Mouse (Mus musculus) MEL (cell line): ENCODE results near the gene Mipol1. TPM values are rescaled to one million over a fixed set of nuclear protein-coding genes. Genes with fewer than 3 reads are reported as not detected.
A peak's percentile ranks its signal among the peaks of the same experiment; 100 is the strongest.

Experiments
- DNase-seq: peaks from one replicate; pipeline ENCODE4 v3.0.0; 2011; ENCODE audit warnings: low read depth, low spot score
- H3K27ac ChIP-seq: 2 replicates; pipeline ENCODE4 v1.5.1; 2012; ENCODE audit warnings: low read depth, mild to moderate bottlenecking, control low read depth, low read length, moderate library complexity; ENCODE audit not compliant: control insufficient read depth
- H3K27me3 ChIP-seq, 2 experiments: fragments of 150-350 bp in 1 of 2; sonication (generic) in 1 of 2; 2 replicates each; pipeline ENCODE4 v1.6.1; 2012; ENCODE audit warnings: low read length in 2 of 2, mild to moderate bottlenecking in 2 of 2, improper control_type of control experiment in 1 of 2, moderate library complexity in 1 of 2; ENCODE audit not compliant: insufficient read depth in 2 of 2, control insufficient read depth in 1 of 2
- H3K36me3 ChIP-seq, 2 experiments: 2 replicates each; pipeline ENCODE4 v1.6.1; 2012 to 2014; ENCODE audit warnings: low read length in 2 of 2, improper control_type of control experiment in 1 of 2, inconsistent platforms in 1 of 2, mild to moderate bottlenecking in 1 of 2; ENCODE audit not compliant: insufficient read depth in 2 of 2, control insufficient read depth in 1 of 2
- H3K4me1 ChIP-seq, 2 experiments: fragments of 150-350 bp in 1 of 2; sonication (generic) in 1 of 2; 2 replicates each; pipeline ENCODE4 v1.6.1; 2012; ENCODE audit warnings: low read length in 2 of 2, improper control_type of control experiment in 1 of 2, mild to moderate bottlenecking in 1 of 2; ENCODE audit not compliant: insufficient read depth in 2 of 2, control insufficient read depth in 1 of 2
- H3K4me3 ChIP-seq, 2 experiments: fragments of 150-350 bp in 1 of 2; sonication (generic) in 1 of 2; 2 replicates each; pipeline ENCODE4 v1.5.1; 2012; ENCODE audit warnings: low read depth in 2 of 2, low read length in 2 of 2, mild to moderate bottlenecking in 2 of 2, moderate library complexity in 2 of 2, control low read depth in 1 of 2, improper control_type of control experiment in 1 of 2; ENCODE audit not compliant: control insufficient read depth in 1 of 2, insufficient read depth in 1 of 2
- H3K79me2 ChIP-seq: 2 replicates; pipeline ENCODE4 v1.6.1; 2012; ENCODE audit warnings: mild to moderate bottlenecking, low read length, moderate library complexity; ENCODE audit not compliant: control insufficient read depth, poor library complexity, insufficient read depth
- H3K9ac ChIP-seq: 2 replicates; pipeline ENCODE4 v1.6.1; 2012; ENCODE audit warnings: low read depth, mild to moderate bottlenecking, control low read depth, low read length, moderate library complexity; ENCODE audit not compliant: control insufficient read depth, poor library complexity, severe bottlenecking
- H3K9me3 ChIP-seq: fragments of 150-350 bp; sonication (generic); replicated peaks from 2 replicates; pipeline ENCODE4 v1.6.1; 2012; ENCODE audit warnings: mild to moderate bottlenecking, low read length, improper control_type of control experiment, moderate library complexity; ENCODE audit not compliant: insufficient read depth
- BHLHE40 ChIP-seq: IDR thresholded peaks from 2 replicates; pipeline ENCODE4 v1.6.1; 2012; ENCODE audit warnings: low read depth, mild to moderate bottlenecking, inconsistent platforms, low read length, improper control_type of control experiment, borderline replicate concordance
- CHD2 ChIP-seq: IDR thresholded peaks from 2 replicates; pipeline ENCODE4 v1.6.1; 2011; ENCODE audit warnings: low read length, improper control_type of control experiment
- CTCF ChIP-seq, 3 experiments: IDR thresholded peaks in 2 of 3; conservative IDR thresholded peaks in 1 of 3; 2 replicates each; pipeline ENCODE4 v1.5.1; 2011 to 2012; ENCODE audit warnings: low read length in 3 of 3, low read depth in 2 of 3, mild to moderate bottlenecking in 2 of 3, improper control_type of control experiment in 1 of 3, inconsistent platforms in 1 of 3, mixed read lengths in 1 of 3, moderate library complexity in 1 of 3; ENCODE audit not compliant: control insufficient read depth in 1 of 3, insufficient read depth in 1 of 3, poor library complexity in 1 of 3, severe bottlenecking in 1 of 3
- ETS1 ChIP-seq: IDR thresholded peaks from 2 replicates; pipeline ENCODE4 v1.6.1; 2012; ENCODE audit warnings: low read depth, mild to moderate bottlenecking, inconsistent platforms, low read length, improper control_type of control experiment, moderate library complexity
- GABPA ChIP-seq: IDR thresholded peaks from 2 replicates; pipeline ENCODE4 v1.6.1; 2012; ENCODE audit warnings: low read depth, mild to moderate bottlenecking, inconsistent platforms, low read length, improper control_type of control experiment, moderate library complexity
- JUND ChIP-seq: IDR thresholded peaks from 2 replicates; pipeline ENCODE4 v1.6.1; 2011; ENCODE audit warnings: low read depth, mild to moderate bottlenecking, improper control_type of control experiment, low read length
- MAX ChIP-seq: IDR thresholded peaks from 2 replicates; pipeline ENCODE4 v1.6.1; 2011; ENCODE audit warnings: low read length, improper control_type of control experiment
- MAZ ChIP-seq: IDR thresholded peaks from 2 replicates; pipeline ENCODE4 v1.6.1; 2012; ENCODE audit warnings: low read depth, mild to moderate bottlenecking, inconsistent platforms, low read length, improper control_type of control experiment
- MEF2A ChIP-seq: IDR thresholded peaks from 2 replicates; pipeline ENCODE4 v1.6.1; 2014; ENCODE audit warnings: low read depth, mild to moderate bottlenecking, inconsistent platforms, low read length, improper control_type of control experiment; ENCODE audit not compliant: poor library complexity, insufficient replicate concordance, severe bottlenecking; ENCODE audit errors: extremely low read depth
- MYB ChIP-seq: IDR thresholded peaks from 2 replicates; pipeline ENCODE4 v1.6.1; 2011; ENCODE audit warnings: mild to moderate bottlenecking, low read depth, low read length, improper control_type of control experiment
- POLR2AphosphoS2 ChIP-seq: IDR thresholded peaks from 2 replicates; pipeline ENCODE4 v1.6.1; 2011; ENCODE audit warnings: low read length, improper control_type of control experiment
- POLR2AphosphoS5 ChIP-seq: IDR thresholded peaks from 2 replicates; pipeline ENCODE4 v1.6.1; 2012; ENCODE audit warnings: low read depth, borderline replicate concordance, mild to moderate bottlenecking, inconsistent platforms, low read length, moderate library complexity, mixed read lengths
- RAD21 ChIP-seq: IDR thresholded peaks from 2 replicates; pipeline ENCODE4 v1.6.1; 2011; ENCODE audit warnings: mild to moderate bottlenecking, low read depth, low read length, improper control_type of control experiment
- TAL1 ChIP-seq: IDR thresholded peaks from 2 replicates; pipeline ENCODE4 v1.6.1; 2012; ENCODE audit warnings: mild to moderate bottlenecking, inconsistent platforms, low read length, moderate library complexity, mixed read lengths
- TBP ChIP-seq: IDR thresholded peaks from 2 replicates; pipeline ENCODE4 v1.8.0; 2011; ENCODE audit warnings: low read depth, low read length, improper control_type of control experiment
- TCF12 ChIP-seq: IDR thresholded peaks from 2 replicates; pipeline ENCODE4 v1.6.1; 2014; ENCODE audit warnings: low read depth, mild to moderate bottlenecking, inconsistent platforms, low read length, improper control_type of control experiment, moderate library complexity
- USF2 ChIP-seq, 2 experiments: IDR thresholded peaks; 2 replicates each; pipeline ENCODE4 v1.6.1; 2011 to 2012; ENCODE audit warnings: improper control_type of control experiment in 2 of 2, low read length in 2 of 2, borderline replicate concordance in 1 of 2, inconsistent platforms in 1 of 2, low read depth in 1 of 2, mild to moderate bottlenecking in 1 of 2; ENCODE audit not compliant: insufficient read depth in 1 of 2
- ZC3H11A ChIP-seq: IDR thresholded peaks from 2 replicates; pipeline ENCODE4 v1.6.1; 2012; ENCODE audit warnings: low read depth, mild to moderate bottlenecking, inconsistent platforms, low read length, improper control_type of control experiment
- ZMIZ1 ChIP-seq: IDR thresholded peaks from 2 replicates; pipeline ENCODE4 v1.6.1; 2012; ENCODE audit warnings: low read depth, mild to moderate bottlenecking, inconsistent platforms, low read length, improper control_type of control experiment, moderate library complexity
- polyA plus RNA-seq, 2 experiments: library from polyadenylated mRNA; stranded (reverse) in 1 of 2; unstranded in 1 of 2; fragments of >175 nt in 1 of 2; fragments of >200 nt in 1 of 2; gene quantifications; 2 replicates each; pipeline versions ENCODE4 v1.2.1 to v1.2.4; 2012; ENCODE audit warnings: low replicate concordance in 2 of 2, low read depth in 1 of 2; ENCODE audit not compliant: insufficient read length in 2 of 2, insufficient read depth in 1 of 2, missing spikeins in 1 of 2
- total RNA-seq: library from RNA; depleted of rRNA; stranded (reverse); fragments of 300-350 nt; gene quantifications from 2 replicates; pipeline ENCODE4 v1.2.3, GENCODE M21; 2012

Mipol1 gene
- total and polyA plus RNA-seq, 3 experiments, result 4.0 to 8.3 TPM; not detected in 1

DNA sequence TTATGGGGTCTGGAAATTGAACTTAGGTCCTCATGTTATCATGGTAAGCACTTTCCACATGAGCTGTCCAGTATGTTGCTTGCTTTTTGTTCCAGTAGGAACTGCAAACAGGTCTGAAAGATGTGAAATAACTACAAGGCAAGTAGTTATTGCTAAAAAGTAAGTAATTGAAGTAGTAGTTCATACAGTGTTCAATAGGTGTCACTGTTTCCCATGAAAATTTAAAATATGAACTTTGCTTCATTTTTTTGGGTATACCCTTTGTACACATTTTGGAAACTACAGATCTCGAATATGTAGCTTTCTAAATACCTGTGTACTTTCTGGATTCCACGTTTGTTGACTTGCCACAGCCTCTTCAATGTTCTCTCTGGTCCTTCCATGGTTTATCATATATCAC is 28.3 kb downstream of the Mipol1 start:
- Histone ChIP-seq H3K9ac (no peak overlapping the region), H3K27me3 (no peaks in the 10 kb centered on the region), H3K79me2 (no peaks in the 10 kb centered on the region), H3K9me3 (no peaks in the 10 kb centered on the region), H3K27ac (no peak overlapping the region), H3K4me3 (no peak overlapping the region), H3K36me3 (no peaks in the 10 kb centered on the region; a peak in 2 of 4 replicates), H3K4me1 (no peaks in the 10 kb centered on the region)
- DNase-seq, result peak; percentile 55
- TF ChIP-seq CTCF (IDR thresholded peaks at IDR 0.05 in 2 of 3, conservative IDR thresholded peaks at IDR 0.05 in 1 of 3; ENCODE audit: control insufficient read depth in 1 of 3, insufficient read depth in 1 of 3, low read depth in 2 of 3, low read length in 3 of 3, poor library complexity in 1 of 3, severe bottlenecking in 1 of 3) (peak in 2 of 3 experiments; percentile 37 to 57; a peak in 4 of 6 replicates), POLR2AphosphoS5 (no peak), ZMIZ1 (no peak), CHD2 (no peak), RAD21 (peak; percentile 61), MYB (no peak), TAL1 (no peak), MAX (no peak), GABPA (no peak), MAZ (no peak)

DNA sequence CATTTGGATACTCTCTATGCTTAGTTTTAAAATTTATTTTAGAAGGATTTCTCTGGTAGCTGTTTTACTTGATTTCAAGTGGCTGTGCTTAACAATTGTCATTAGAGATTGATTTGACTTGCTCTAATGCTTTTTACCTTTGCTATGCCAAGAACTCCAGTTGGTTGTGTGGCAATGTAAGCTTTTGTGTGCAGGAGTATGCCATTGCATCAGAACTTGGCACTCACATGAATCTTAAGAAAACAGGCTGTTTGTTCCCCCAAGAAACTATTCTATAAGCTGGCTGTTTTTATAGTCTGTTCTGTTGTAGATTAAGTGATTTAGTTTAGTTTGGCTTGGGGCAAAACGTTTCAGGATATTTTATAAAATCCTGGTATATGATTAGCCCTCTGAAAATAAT is 45.2 kb downstream of the Mipol1 start:
- Histone ChIP-seq H3K9ac (no peak overlapping the region), H3K79me2 (no peaks in the 10 kb centered on the region), H3K36me3 (no peaks in the 10 kb centered on the region), H3K27ac (no peak overlapping the region), H3K4me1 (peaks cover 3 to 5% of the 10 kb centered on the region in 2 experiments; a peak in 3 of 4 replicates), H3K9me3 (no peaks in the 10 kb centered on the region), H3K27me3 (no peaks in the 10 kb centered on the region), H3K4me3 (no peak overlapping the region)
- no peak for DNase-seq
- TF ChIP-seq ETS1 (no peak), JUND (no peak), MAZ (no peak), GABPA (no peak), ZC3H11A (no peak), TBP (no peak), TCF12 (no peak), MAX (no peak), MYB (no peak), MEF2A (no peak), POLR2AphosphoS2 (no peak), CTCF (IDR thresholded peaks at IDR 0.05 in 2 of 3, conservative IDR thresholded peaks at IDR 0.05 in 1 of 3; ENCODE audit: control insufficient read depth in 1 of 3, insufficient read depth in 1 of 3, low read depth in 2 of 3, low read length in 3 of 3, poor library complexity in 1 of 3, severe bottlenecking in 1 of 3) (no peak), POLR2AphosphoS5 (no peak), USF2 (IDR thresholded peaks at IDR 0.05; ENCODE audit: borderline replicate concordance in 1 of 2, insufficient read depth in 1 of 2, low read depth in 1 of 2, low read length in 2 of 2) (no peak), BHLHE40 (no peak)
